Mouse (Mus musculus) mouse embryonic stem cell (cell line): ENCODE results near the gene Ccdc155.
"Not testable (repeated sequence)": the region's sequence is repeated elsewhere in the genome, so short reads cannot be mapped to it uniquely, and the experiment has no call there.

ENCODE experiments used
- in situ Hi-C, 2 experiments: fragments of 300-500 bp; cut with MboI; formaldehyde crosslinking; loops; 1 replicate in 1 of 2; 3 replicates in 1 of 2; pipeline ENCODE4 v1.14.3; 2019 to 2020; ENCODE audit warnings: low sequenced_read_pairs in 2 of 2, low pct_unique_long_range_greater_than_20kb in 1 of 2, mixed read lengths in 1 of 2; ENCODE audit not compliant: unreplicated experiment in 1 of 2

Gene Ccdc155

GRCm38 (mm10) chr7:45156206-45156605 lies 48.5 kb downstream of the Ccdc155 start:
- in situ Hi-C loops = no loop called here

- in situ Hi-C loops = no loop called here
These were observed 49.1 kb downstream of the Ccdc155 start for GRCm38 (mm10) chr7:45155590-45155989.

- in situ Hi-C loops = no loop called here
These were observed 49.6 kb downstream of the Ccdc155 start for GRCm38 (mm10) chr7:45154993-45155514.

GRCm38 (mm10) chr7:45154096-45154992 lies 50.3 kb downstream of the Ccdc155 start, which contains the start of the genes Pih1d1 and Aldh16a1:
Gene Pih1d1 (plus strand): TSS chr7:45154303.
Gene Aldh16a1 (minus strand): TSS chr7:45154584.
- in situ Hi-C loops = no loop called here

- in situ Hi-C loops = no loop called here
These were observed 51.1 kb downstream of the Ccdc155 start for GRCm38 (mm10) chr7:45153586-45153985.

- in situ Hi-C loops = not testable (repeated sequence)
These were observed 51.6 kb downstream of the Ccdc155 start for GRCm38 (mm10) chr7:45153052-45153451.

- in situ Hi-C loops = no loop called here
These were observed 53.4 kb downstream of the Ccdc155 start for GRCm38 (mm10) chr7:45151303-45151702.

- in situ Hi-C loops = no loop called here
These were observed 54.4 kb downstream of the Ccdc155 start for GRCm38 (mm10) chr7:45150321-45150720.

GRCm38 (mm10) chr7:45149545-45149944 lies 55.1 kb downstream of the Ccdc155 start:
- in situ Hi-C loops = no loop called here

GRCm38 (mm10) chr7:45148534-45149098 lies 56.1 kb downstream of the Ccdc155 start:
- in situ Hi-C loops = no loop called here

GRCm38 (mm10) chr7:45147899-45148298 lies 56.8 kb downstream of the Ccdc155 start:
- in situ Hi-C loops = no loop called here

- in situ Hi-C loops = no loop called here
These were observed 57.4 kb downstream of the Ccdc155 start for GRCm38 (mm10) chr7:45147267-45147666.

GRCm38 (mm10) chr7:45145460-45145859 lies 59.2 kb downstream of the Ccdc155 start:
- in situ Hi-C loops = no loop called here

- in situ Hi-C loops = no loop called here
These were observed 60.1 kb downstream of the Ccdc155 start for GRCm38 (mm10) chr7:45144368-45145174.

GRCm38 (mm10) chr7:45141914-45142313 lies 62.8 kb downstream of the Ccdc155 start:
- in situ Hi-C loops = no loop called here

GRCm38 (mm10) chr7:45141319-45141718 lies 63.4 kb downstream of the Ccdc155 start:
- in situ Hi-C loops = no loop called here

GRCm38 (mm10) chr7:45139904-45140723 lies 64.6 kb downstream of the Ccdc155 start:
- in situ Hi-C loops = no loop called here

- in situ Hi-C loops = no loop called here
These were observed 66.3 kb downstream of the Ccdc155 start for GRCm38 (mm10) chr7:45138403-45138802.
